Mouse (Mus musculus): Measurements from ENCODE around the gene Grb2.

Grb2 gene

GRCm38 (mm10) chr11:115603476-115604303 is 104.7 kb downstream of the Grb2 start, which contains the start of the genes Mrps7 and Gga3:
Mrps7 (plus strand) TSS chr11:115603925.
Gga3 (minus strand) TSS chr11:115604051.
- DNase-seq (ENCODE audit: low spot score) = peak; percentile 93

- no peak for DNase-seq (ENCODE audit: low spot score)
Observed at GRCm38 (mm10) chr11:115603128-115603475, 105.3 kb downstream of the Grb2 start.

- no peak for DNase-seq (ENCODE audit: low spot score)
Observed at GRCm38 (mm10) chr11:115601174-115601573, 107.2 kb downstream of the Grb2 start.

DNA sequence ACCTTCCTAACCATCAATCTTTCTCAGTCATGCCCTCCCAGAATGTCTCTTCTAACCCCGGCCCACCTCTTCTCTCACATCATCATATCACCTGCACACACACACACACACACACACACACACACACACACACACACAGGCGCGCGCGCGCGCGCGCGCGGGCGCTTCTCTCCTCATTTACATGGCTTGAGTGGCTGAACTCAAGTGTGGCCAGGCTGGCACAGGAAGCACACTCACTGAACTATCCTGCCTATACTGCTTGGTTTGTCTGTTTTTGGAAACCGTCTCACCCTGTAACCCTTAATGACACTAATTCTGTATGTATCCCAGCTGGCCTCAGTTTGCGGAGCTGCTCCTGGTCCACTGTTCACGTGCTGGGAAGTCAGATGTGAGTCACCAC is 107.7 kb downstream of the Grb2 start:
- DNase-seq (ENCODE audit: low spot score) = no peak

DNA sequence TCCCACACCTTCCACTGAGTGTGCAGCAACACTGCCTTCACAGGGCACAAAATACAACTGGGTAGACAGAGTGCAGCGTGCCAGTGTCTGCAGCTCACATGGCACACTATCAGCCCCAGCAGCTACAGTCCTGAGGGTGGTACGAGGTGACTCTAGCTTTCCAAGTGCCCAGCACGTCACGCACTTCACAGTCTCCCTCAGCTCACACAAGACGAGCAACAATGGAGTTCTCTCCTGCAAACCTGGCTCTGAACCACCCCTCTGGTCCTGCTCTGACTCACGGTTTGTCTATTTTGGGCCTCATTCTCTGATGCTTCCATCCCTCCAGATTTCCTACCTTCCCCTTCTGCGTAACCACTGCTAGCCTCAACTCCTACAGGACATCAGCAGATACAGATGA is 108.7 kb downstream of the Grb2 start:
- no peak for DNase-seq (ENCODE audit: low spot score)

- DNase-seq (ENCODE audit: low spot score) = no peak
Observed at GRCm38 (mm10) chr11:115598309-115598708, 110.1 kb downstream of the Grb2 start.

DNA sequence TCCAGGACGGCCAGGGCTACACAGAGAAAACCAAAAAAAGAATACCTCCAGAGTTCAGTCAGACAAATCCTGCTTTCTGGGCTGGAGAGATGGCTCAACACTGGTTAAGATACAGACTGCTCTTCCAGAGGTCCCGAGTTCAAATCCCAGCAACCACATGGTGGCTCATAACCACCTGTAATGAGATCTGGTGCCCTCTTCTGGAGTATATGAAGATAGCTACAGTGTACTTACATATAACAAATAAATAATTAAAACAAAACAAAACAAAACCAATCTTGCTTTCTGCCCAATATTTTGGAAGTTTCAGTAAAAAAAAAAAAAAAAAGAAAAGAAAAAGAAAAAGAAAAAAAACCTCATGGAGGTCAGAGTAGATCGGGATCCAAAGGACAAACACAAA is 113.2 kb downstream of the Grb2 start:
- no peak for DNase-seq (ENCODE audit: low spot score)

Measured in T-cell, adult 2 months (primary cell).